Mouse (Mus musculus): ENCODE results near the gene Bcar3.

DNA sequence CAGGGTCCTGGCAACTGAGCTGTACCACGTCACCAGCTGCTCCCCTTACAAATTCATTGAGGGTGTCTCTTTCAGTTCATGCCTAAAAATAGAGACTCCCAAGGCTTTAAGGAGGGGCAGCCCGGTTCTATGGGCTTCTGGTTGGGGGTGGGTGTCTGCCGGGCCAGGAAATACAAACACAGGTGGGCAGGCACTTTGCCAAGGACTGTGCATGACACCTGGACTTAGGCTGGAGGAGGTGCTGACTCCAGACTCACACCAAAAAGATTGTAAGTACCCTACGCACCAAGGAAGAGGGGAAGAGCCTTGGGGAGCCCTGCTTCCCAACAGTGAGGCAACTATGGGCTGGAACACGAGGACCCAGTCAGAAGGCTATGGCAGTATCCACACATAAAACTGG, 44.1 kb downstream of the Bcar3 start:
- TF ChIP-seq ZNF384 (IDR thresholded peaks at IDR 0.05; ENCODE audit: low read depth, low read length) (no peak), CTCF (conservative IDR thresholded peaks at IDR 0.05 in 1 of 2, IDR thresholded peaks at IDR 0.05 in 1 of 2; ENCODE audit: low read depth in 2 of 2, low read length in 2 of 2) (no peak), MAZ (IDR thresholded peaks at IDR 0.05; ENCODE audit: low read depth, low read length) (no peak), EP300 (IDR thresholded peaks at IDR 0.05; ENCODE audit: low read length) (no peak)
